Mouse (Mus musculus): ENCODE measurements around the gene Hspa1l.
"Not testable (repeated sequence)": the region's sequence is repeated elsewhere in the genome, so short reads cannot be mapped to it uniquely, and the experiment has no call there.

Hspa1l gene

DNA sequence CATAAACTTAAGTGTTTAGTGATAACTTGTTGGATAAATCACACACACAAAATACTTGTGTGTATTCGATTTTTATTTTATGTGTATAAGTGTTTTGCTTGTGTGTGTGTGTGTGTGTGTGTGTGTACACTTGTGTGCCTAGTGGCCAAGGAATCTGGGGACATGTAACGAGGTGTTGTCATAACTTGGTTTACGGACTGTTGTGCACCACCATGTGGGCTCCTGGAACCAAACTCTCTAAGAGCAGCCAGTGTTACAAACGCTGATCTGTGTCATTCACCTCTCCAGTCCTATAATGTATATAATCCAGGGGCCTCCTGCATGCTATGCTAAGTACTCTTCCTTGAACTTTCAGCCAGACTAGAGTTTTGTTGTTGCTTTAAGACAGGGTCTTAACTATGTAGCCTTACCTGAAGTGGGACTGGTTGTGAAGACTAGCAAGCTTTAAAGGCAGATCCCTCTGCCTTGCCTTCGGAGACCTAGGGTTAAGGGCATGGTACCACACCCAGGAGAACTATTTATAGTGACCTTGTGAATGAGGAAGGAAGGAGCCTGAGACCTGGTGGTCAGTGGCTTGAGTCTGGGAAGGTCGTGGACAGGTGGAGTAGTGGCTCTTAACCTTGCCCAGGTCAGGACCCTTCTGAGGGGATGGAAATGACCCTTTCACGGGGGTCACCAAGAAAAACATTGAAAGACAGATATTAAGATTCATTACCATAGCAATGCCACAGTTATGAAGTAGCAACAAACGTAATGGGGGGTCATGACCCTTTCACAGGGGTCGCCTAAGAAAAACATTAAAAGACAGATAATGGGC lies 30.7 kb downstream of the Hspa1l start:
- no peak for ATAC-seq (ENCODE audit: low TSS enrichment)

- no peak for ATAC-seq (ENCODE audit: low TSS enrichment)
These were observed 31.7 kb downstream of the Hspa1l start for GRCm38 (mm10) chr17:35004075-35004717.

- no peak for ATAC-seq (ENCODE audit: low TSS enrichment)
These were observed 32.7 kb downstream of the Hspa1l start for GRCm38 (mm10) chr17:35005158-35005557.

DNA sequence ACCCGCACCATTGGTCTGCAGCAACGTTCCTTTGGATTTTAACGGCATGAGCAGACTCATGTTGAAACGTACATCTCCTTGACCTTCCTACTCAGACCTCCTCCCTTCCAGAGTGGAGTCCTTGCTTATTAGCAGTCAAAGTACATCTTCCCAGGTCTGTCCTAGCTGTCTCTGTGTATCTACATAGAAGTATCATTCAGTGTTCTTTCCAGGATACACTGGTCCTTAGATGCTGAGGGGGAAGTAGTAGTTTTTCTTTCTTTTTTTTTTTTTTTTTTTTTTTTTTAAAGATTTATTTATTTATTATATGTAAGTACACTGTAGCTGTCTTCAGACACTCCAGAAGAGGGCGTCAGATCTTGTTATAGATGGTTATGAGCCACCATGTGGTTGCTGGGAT lies 33.4 kb downstream of the Hspa1l start:
- ATAC-seq (ENCODE audit: low TSS enrichment), result not testable (repeated sequence)

DNA sequence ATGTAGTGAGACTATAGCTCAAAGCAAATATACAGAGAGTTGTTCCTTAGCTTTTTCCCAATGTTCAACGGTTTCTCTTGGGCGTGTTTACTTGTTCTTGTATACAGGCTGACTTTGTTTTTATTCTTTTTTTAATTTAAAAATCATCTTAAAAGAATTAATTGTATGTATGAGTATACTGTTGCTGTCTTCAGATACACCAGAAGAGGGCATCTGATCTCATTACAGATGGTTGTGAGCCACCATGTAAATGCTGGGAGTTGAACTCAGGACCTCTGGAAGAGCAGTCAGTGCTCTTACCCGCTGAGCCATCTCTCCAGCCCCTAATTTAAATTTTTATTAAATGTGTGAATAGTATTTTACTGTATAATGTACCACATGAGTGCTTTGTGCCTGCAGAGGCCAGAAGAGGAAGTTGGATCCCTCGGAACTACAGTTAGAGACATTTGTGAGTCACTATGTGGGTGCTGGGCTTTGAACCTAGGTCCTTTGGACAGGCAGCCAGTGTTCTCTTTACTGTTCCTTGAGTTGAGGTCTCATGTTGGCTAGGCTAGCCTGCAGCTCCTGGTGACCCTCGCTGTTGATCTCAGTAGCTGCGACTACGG lies 35.0 kb downstream of the Hspa1l start:
- no peak for ATAC-seq (ENCODE audit: low TSS enrichment)

GRCm38 (mm10) chr17:35009586-35009985 lies 37.1 kb downstream of the Hspa1l start:
- no peak for ATAC-seq (ENCODE audit: low TSS enrichment)

DNA sequence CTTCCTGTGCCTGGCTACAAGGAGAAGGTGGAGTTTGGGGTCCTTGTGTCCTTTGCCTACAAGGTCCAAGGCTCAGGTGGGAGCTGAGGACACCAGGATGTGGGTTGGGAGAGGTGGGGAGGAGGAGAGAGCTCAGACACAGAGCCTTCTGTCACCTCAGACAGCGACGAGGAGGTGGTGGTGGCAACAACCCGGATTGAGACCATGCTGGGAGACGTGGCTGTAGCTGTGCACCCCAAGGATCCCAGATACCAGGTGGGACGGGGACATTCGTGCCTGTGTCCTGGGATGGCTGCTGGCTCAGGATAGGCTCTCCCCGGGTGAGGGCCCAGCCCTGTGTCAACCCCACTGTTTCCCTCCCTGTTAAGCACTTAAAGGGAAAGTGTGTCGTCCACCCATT lies 38.9 kb downstream of the Hspa1l start:
- ATAC-seq (ENCODE audit: low TSS enrichment), result no peak

GRCm38 (mm10) chr17:35012430-35012829 lies 39.9 kb downstream of the Hspa1l start:
- ATAC-seq (ENCODE audit: low TSS enrichment), result no peak

- ATAC-seq (ENCODE audit: low TSS enrichment), result no peak
These were observed 40.7 kb downstream of the Hspa1l start for GRCm38 (mm10) chr17:35013221-35013620.

GRCm38 (mm10) chr17:35015296-35015695 lies 42.8 kb downstream of the Hspa1l start:
- no peak for ATAC-seq (ENCODE audit: low TSS enrichment)

GRCm38 (mm10) chr17:35016376-35016775 lies 43.9 kb downstream of the Hspa1l start, which contains the start of gene Vwa7:
Gene Vwa7, plus strand, starts transcription at chr17:35016579.
- no peak for ATAC-seq (ENCODE audit: low TSS enrichment)

GRCm38 (mm10) chr17:35016791-35017705 lies 44.5 kb downstream of the Hspa1l start:
- ATAC-seq (ENCODE audit: low TSS enrichment), result no peak

DNA sequence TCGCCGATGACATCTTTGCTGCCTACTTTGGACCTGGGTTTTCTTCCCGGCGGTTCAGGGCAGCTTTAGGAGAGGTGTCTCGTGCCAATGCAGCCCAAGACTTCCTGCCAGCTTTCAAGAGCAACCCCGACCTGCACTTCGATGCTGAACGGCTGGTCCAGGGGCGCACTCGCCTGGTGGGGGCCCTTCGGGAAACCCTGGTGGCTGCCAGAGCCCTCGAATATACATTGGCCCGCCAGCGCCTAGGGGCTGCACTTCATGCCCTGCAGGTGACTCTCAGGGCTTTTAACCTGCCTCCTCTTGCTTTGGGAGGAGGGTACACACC lies 45.2 kb downstream of the Hspa1l start:
- no peak for ATAC-seq (ENCODE audit: low TSS enrichment)

DNA sequence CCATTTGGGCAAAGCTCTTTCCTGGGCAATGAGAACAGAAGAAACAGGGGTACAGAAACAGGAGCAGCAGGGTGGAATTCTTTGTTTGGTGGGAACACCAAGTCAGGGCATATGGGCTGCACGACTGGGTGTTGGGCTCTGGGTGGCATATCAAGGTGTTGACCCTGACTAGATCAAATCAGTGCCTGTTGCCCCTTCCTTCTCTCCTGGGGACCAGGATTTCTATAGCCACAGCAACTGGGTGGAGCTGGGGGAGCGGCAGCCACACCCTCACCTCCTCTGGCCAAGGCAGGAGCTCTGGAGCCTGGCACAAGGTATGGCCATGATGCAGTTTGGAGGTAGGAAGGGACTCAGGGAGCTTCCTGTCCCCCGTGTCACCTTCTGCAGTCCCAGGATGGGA lies 45.7 kb downstream of the Hspa1l start:
- ATAC-seq (ENCODE audit: low TSS enrichment), result no peak

GRCm38 (mm10) chr17:35019894-35020293 lies 47.4 kb downstream of the Hspa1l start:
- no peak for ATAC-seq (ENCODE audit: low TSS enrichment)

DNA sequence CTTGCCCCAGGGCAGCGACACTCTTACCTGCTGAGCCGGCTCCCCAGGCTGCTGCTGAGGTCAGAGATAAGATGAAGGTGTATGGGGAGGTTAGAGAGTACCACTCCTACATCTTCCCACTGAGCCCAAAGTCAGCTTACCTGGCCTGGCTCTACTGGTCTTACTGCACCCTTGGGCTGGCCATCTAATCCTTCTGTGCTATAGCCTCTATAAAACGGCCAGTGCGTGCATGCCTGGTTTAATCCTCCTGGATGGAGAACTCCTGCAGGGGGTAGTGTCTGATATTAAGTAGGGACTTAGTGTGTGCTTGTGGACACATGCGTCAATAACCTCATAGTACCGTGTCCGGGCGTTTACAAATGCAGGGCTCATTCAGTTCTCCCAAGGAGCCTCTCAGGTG lies 48.0 kb downstream of the Hspa1l start:
- no peak for ATAC-seq (ENCODE audit: low TSS enrichment)

GRCm38 (mm10) chr17:35021163-35021808 lies 48.8 kb downstream of the Hspa1l start:
- ATAC-seq (ENCODE audit: low TSS enrichment), result peak; percentile 70

DNA sequence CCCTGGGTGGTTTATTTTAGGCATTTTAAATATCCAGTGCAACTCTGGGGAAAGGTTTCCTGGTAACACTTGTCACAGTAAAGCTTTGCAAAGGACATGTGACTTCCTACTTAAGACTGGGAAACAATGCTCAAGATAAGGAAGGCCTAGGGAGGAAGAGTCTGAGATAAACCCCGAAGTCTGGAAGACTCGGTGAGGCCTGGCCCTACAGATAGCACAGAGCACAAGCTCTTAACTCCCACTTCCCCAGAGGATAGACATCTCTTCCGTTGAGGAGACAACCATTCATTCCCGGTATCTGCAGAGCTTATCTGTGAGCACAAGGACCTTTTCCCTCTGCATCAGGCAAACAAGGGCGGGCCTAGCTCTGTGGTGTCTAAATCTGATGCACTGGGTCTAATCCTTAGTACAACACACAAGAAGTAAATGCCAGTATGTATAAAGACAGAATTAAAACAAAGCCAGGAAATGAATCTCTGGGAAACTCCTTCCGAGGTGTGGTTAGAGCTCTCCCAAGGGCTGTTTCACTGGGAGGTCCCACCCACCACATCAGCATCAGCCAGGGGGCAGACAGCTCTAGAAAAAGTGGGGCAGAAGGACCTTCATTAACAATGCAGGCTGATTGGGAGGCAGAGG lies 49.5 kb downstream of the Hspa1l start:
- ATAC-seq (ENCODE audit: low TSS enrichment), result no peak

DNA sequence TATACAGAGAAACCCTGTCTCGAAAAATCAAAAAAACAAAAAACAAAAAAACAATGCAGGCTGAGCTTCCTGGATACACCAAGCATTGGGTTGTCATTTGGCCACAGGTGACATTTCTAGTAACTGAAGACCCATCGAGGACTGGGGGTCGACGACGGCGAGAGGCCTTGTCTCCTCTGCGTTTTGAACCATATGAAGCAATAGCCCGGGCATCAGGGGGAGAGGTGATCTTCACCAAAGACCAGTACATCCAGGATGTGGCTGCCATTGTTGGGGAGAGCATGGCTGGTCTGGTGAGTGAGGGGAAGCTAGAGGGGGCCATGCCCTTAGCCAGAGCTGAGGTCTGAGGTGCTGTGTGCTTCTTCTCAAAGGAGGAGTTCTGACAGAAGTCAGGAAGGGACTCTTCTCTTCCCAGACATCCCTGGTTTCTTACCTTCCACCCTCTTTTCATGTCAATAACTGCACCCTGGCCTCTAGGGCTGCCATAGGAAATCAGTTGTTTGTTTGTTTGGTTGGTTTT lies 50.1 kb downstream of the Hspa1l start:
- no peak for ATAC-seq (ENCODE audit: low TSS enrichment)

DNA sequence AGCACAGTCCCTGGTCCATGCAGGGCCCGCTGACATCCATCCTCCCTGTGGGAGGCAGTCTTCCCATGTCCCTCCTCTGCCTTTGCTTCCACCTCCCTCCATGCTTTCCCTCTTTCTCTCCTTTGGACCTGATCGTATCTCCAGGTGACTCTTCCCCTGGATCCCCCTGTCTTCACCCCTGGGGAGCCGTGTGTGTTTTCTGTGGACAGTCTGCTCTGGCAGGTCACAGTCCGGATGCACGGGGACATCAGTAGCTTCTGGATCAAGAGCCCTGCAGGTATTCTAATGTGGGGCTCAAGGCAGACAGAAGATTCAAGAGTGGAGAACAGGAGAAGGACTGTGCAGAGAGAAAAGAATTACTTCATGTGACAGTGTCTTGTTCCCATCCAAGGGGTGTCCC lies 50.7 kb downstream of the Hspa1l start:
- no peak for ATAC-seq (ENCODE audit: low TSS enrichment)

DNA sequence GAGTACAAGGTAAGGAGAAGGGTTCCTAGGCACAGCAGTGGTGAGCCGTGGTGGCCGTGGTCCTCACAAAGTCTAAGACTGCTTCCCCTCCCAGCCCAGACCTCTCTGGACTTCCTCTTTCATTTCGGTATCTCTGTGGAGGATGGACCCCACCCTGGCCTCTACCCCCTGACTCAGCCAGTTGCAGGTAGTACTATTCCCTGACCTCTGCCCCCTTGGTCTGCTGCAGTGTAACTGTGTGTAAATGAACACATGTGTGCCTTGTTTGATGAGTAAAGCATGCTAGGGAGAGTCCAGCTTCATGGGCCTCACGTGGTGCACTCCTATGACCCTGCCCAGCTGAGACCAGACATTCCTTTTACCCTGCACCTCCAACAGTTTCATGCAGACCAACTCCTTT lies 51.3 kb downstream of the Hspa1l start:
- no peak for ATAC-seq (ENCODE audit: low TSS enrichment)
